Mouse (Mus musculus): Measurements from ENCODE around the gene Itga7. TPM values are rescaled to one million over a fixed set of nuclear protein-coding genes. Genes with fewer than 3 reads are reported as not detected.

Itga7 gene
- total RNA-seq, 2 experiments from 2014 or later, result 13.0 to 16.5 TPM

DNA sequence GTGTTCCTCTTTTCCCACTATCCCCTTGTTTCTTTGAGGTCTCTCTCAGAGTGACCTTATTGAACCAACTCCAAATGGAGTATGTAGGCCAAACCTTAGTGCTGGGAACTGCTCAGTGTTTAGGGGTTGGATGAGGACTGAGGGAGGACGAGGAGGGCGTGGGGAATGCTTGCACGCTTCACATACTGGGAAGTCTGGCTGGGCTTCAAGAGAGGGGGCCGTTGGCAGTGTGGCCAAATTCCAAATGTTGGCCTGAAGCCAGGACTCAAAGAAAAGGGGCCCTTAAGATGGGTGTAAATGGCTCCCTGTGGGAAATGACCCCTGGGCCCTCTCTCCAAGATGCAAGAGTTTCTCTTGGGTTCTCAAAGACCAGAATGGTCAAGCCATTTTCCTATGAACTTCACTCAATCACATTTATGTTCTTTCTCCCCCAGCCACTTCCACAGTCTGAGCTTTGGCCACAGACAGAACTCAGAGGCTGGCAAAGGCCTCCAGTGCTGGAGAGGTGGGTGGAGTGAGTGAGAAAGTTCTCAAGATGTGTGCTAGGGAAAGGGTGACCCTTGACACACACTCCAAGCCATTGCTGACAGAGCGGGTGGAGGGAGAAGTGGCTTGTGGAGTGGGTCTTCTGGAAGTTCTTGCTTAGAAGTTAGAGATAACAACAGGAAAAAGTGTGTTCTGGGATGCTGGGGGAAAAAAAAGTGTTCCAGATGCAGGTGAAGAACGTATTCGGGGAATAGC, 3.8 kb upstream of the Itga7 start:
- no peak for DNase-seq (ENCODE audit: low spot score in 2 of 2)
- intact Hi-C loops (cut with DNase I), result no loop called here

DNA sequence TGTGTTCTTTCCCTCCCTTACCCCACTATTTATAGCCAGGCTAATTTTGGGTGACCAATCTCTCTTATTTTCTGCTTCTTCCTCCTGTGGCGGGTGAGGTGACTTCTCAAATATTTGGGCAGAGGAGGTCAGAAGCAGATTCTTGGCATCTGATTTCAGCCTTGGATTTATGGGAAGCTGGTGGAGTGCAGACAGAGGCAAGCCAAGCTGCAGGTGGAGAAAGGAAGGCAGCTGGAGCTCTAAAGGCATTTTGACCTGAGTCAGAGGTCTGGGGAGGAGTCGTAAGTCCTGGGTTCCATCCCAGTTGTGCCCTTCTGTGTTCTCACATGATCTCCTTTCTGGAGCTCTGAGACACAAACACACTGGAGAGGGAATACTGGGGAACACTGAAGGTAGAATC, 2.2 kb upstream of the Itga7 start:
- intact Hi-C loops (cut with DNase I), result no loop called here
- DNase-seq (ENCODE audit: low spot score in 2 of 2), result no peak

DNA sequence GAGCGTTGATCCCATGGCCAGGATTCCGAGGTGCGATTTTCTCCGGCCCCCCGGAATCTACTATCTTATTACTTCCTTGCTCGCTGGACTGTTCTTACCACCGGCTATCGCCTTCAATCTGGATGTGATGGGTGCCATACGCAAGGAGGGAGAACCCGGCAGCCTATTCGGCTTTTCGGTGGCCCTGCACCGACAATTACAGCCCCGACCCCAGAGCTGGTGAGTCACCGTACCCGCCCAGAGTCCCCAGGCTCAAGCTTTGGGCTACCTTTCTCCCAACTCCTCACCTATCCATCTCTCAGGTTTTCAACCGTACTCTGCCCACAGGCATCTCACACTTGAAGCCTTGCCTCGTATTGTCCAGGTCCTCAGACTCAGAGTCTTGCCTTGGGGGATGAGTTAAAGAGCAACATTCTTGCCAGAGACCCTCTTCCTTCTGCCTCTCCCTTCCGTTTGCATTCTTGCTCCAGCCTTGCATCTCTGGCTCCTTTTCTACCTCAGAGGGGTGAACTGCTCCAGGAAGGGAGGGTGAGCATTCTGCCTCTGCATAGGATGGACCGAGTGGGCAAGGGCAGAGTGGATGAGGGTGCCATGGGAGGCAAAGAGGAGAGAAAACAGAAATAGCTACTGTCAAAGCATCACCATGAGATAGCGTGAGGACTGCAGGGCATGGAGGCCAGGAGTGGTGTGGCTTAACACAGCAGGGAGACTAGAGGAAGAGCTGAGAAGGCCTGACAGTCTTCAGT, 531 bp downstream of the Itga7 start:
- intact Hi-C loops (cut with DNase I), result no loop called here
- DNase-seq (ENCODE audit: low spot score in 2 of 2), result no peak

DNA sequence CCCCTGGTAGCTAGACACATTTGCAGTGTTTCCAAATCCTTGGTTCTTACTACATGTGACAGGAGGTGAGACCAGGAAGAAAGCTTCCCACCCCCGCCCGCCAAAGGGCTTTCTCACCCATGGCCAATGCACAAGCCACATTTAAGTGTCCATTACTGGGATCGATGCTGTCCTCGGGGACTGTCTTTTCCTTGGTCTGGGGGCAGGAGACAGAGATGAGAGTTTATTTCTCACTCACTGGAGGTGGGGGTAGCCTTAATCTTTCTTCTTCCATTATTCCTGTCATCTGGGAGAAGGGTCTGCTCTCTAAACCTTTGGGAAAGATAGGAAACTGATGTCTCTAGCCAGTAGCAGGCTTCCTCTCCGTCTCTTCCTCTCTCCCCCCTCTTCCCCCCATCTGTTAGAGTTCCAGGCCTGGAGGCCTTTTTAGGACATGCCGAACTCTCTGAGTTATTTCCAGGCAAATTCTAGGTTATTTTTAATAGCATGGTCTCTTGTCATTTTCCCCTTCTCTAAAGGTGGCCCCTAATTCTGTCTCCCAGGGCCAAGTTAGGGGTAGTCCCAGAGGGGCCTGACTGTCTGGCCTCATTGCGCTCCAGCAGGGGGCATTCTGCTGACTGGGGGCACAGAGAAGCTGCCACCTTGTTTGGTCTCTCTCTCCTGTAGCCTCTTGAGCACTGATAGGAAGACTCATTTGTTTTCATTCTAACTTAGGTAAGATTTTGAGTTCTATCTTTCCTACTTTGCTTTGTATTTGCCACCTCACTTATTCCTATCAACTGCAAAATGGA, 1.6 kb downstream of the Itga7 start:
- no peak for DNase-seq (ENCODE audit: low spot score in 2 of 2)
- intact Hi-C loops (cut with DNase I), result no loop called here

DNA sequence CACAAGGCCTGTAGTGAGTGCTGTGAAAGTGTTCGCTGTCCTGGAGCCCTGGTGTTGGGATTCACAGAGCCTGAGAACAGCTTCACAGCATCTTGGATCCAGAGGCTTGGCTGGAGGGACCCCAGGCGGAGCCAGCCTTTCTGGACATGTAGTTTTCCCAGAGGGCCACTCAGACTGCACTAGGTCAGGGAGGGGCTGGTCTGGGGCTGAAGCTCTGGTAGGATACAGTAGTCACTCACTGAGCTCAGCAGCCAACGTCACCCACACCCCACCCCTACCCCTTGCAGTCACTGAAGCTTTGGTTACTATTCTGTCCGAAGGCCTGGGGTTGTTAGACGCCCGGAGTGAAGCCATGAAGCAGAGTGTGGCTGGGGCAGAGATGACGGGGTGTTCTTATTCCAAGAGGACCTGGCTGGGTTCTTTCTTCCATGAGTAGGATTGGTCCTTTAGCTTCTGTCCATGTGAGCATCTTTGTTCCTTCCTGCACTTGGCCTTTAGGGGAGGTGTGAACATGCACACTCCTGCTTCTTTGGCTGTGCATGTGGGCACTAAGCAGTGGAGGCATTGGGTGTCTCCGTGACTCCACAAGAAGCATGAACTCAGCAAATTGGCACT, 2.3 kb downstream of the Itga7 start:
- no peak for DNase-seq (ENCODE audit: low spot score in 2 of 2)
- intact Hi-C loops (cut with DNase I), result no loop called here

DNA sequence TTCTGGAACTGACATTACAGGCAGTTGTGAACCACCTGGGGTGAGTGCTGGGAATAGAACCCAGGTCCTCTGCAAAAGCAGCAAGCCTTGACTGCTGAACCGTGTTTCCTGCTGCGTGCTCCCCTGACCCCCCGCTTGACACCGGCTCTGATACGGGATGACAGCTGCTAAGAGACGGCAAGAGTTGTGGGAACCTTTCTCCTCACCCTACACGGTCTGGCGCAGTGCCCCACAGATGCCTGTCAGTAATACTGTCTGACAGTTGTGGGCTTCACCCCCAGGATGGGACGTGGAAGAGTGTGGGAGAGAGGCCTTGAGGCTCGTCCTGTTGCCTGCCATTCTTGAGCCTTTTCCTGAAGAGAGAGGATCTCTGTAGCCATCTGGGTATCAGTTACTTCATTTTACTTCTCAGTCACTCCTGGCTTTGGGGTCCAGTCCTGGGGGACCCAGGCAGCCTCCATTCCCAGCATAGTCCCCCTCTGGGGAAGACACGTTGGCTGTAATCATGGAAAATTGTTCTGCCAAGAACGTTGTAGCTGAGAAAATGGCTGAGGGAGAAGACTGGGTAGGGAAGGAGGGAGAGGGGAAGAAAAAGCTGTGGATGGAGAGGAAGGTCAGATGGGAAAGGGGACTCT, 4.3 kb downstream of the Itga7 start:
- intact Hi-C loops (cut with DNase I), result no loop called here
- no peak for DNase-seq (ENCODE audit: low spot score in 2 of 2)

DNA sequence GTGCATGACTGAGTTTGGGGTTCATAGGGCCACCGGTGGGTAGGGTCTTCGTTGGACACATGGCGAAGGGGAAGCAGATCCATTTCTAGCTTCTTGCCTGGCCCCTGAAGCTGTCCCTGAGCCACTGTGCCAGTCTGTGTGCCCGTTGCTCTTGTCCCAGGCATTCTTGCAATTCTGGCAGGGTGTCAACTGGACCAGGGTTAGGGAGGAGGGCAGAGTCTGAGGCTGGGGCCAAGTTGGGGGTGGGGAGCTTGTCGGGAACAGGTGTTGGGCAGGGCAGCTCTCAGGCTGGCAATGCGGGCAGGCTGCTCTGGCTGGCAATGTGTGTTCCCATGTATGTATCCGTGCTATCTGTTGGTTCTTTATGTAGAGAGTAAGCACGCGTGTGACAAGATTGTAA, 4.8 kb downstream of the Itga7 start:
- intact Hi-C loops (cut with DNase I), result no loop called here
- DNase-seq (ENCODE audit: low spot score in 2 of 2), result no peak

DNA sequence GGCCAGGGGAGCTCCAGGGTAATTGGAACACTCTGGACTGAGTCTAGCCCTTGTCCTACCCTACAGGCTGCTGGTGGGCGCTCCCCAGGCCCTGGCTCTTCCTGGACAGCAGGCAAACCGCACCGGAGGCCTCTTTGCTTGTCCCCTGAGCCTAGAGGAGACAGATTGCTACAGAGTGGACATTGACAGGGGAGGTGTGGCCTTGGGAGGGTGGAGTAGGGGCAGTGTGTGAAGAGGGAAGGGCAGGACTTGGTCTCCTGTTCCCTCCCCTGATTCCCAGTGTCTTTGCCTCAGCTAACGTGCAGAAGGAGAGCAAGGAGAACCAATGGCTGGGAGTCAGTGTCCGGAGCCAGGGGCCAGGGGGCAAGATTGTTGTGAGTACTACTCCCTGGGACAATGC, 5.4 kb downstream of the Itga7 start:
- intact Hi-C loops (cut with DNase I), result no loop called here
- DNase-seq (ENCODE audit: low spot score in 2 of 2), result no peak

DNA sequence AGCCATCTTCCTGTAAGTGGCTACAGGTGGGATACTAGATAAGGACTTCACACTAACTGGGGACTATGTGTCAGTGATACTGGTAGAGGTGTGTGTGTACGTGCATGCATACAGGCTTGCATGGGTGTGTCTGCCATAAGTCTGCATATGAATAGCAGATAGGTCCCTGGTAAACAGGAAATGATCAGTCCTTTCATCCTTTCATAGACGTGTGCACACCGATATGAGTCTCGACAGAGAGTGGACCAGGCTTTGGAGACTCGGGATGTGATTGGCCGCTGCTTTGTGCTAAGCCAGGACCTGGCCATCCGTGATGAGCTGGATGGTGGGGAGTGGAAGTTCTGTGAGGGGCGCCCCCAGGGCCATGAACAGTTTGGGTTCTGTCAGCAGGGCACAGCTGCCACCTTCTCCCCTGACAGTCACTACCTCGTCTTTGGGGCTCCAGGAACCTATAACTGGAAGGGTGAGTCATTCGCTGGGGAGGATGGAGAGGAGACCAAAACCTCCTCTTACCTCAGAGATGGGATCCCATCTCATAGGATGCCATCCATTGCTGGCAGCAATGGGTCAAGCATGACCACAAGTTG, 7.0 kb downstream of the Itga7 start:
- intact Hi-C loops (cut with DNase I), result no loop called here
- no peak for DNase-seq (ENCODE audit: low spot score in 2 of 2)

DNA sequence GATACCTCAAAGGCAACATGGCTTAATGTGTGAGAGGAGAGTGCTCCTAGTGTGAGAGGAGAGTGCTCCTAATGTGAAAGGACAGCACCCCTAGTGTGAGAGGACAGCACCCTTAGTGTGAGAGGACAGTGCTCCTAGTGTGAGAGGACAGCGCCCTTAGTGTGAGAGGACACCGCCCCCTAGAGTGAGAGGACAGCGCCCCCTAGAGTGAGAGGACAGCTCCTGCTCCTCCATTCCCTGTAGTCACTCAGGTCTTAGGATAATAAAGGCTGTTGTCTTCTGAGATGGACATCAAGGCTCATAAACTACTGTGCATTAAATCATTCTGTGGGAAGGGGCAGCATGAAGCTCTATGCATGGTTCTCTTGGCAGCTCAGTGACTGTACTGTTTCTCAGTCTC, 12.1 kb downstream of the Itga7 start:
- intact Hi-C loops (cut with DNase I), result no loop called here
- DNase-seq (ENCODE audit: low spot score in 2 of 2), result no peak

DNA sequence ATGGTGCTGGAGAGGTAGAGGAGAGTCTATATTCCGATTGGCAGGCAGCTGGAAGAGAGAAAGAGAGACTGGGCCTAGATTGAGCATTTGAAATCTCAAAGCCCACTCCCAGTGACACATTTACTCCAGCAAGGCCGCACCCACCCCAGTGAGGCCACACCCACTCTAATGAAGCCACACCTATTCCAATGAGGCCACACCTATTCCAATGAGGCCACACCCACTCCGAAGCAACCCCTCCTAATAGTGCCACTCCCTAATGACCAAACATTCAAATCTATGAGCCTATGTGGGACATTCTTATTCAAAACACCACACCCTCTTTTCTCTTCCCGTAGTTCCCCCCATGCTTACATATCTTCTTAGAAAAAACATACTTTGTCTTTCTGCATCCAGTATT, 13.9 kb downstream of the Itga7 start:
- DNase-seq (ENCODE audit: low spot score in 2 of 2), result no peak
- intact Hi-C loops (cut with DNase I), result no loop called here

DNA sequence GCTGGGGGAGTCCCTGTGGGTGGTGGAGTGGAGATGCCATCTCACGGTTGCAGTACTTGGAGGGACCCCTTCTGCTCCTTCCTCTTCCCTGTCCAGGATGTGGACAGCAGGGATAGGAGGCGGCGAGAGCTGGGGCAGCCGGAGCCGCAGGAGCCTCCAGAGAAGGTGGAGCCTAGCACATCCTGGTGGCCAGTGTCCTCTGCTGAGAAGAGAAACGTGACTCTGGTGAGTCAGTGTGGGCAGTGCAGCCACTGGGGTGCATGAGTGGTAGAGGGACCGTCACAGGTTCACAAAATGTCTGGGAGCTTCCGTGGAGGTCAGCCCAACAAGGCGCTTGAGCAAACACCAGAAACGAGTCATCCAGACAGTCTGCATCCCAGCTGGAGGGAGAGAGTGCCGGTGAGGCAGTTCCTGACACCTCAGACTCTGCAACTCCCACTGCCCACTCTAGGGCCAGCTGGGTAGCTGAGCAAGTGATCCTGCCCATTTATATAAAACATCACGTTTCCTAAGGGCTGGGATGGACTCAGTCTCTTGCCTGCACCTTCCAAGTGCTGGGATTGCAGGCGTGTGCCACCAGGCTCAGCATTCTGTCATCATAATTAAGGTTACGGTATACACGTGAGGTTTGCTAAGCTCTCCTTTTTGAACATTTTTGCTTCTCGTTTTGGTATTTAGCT, 16.7 kb downstream of the Itga7 start:
- intact Hi-C loops (cut with DNase I), result no loop called here
- no peak for DNase-seq (ENCODE audit: low spot score in 2 of 2)

DNA sequence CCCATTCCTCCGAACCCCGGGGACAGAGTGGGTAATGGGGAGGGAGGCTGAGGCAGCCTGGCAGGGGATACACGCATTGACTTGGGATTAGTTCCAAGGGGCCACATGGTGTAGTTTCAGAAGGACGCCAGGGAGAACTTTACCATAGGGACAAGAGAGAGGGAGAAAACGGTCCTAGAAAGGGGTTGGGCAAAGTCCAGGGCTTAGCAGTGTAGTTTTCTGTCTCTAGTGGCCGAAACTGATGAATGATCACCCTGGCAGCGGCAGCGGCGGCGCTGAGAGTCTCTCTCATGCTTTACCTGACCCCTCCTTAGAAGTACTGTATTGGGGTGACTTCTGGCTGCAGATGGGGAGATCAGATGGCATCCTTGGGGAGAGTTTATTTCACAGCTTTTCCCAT, 24.7 kb downstream of the Itga7 start:
- intact Hi-C loops (cut with DNase I), result no loop called here
- no peak for DNase-seq (ENCODE audit: low spot score in 2 of 2)

DNA sequence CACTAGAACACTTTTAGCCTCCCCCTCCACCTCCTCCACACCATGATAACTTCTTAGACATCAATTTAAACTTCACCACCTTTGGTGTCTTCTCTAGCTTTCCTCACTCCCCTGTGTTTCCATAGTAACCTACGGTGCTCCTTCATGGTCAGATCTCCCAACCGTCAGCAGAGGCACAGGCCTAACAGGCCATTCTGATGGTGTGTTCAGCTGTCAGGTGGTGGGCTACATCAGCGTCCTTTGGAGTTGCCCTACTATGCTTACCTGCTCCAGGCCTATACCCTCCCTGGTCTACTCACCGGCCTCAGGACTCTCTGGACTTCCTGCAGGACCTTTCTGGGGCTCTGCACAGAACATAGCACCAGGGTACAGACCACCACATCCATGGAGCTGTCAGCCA, 26.5 kb downstream of the Itga7 start:
- intact Hi-C loops (cut with DNase I), result no loop called here
- DNase-seq (ENCODE audit: low spot score in 2 of 2), result no peak

DNA sequence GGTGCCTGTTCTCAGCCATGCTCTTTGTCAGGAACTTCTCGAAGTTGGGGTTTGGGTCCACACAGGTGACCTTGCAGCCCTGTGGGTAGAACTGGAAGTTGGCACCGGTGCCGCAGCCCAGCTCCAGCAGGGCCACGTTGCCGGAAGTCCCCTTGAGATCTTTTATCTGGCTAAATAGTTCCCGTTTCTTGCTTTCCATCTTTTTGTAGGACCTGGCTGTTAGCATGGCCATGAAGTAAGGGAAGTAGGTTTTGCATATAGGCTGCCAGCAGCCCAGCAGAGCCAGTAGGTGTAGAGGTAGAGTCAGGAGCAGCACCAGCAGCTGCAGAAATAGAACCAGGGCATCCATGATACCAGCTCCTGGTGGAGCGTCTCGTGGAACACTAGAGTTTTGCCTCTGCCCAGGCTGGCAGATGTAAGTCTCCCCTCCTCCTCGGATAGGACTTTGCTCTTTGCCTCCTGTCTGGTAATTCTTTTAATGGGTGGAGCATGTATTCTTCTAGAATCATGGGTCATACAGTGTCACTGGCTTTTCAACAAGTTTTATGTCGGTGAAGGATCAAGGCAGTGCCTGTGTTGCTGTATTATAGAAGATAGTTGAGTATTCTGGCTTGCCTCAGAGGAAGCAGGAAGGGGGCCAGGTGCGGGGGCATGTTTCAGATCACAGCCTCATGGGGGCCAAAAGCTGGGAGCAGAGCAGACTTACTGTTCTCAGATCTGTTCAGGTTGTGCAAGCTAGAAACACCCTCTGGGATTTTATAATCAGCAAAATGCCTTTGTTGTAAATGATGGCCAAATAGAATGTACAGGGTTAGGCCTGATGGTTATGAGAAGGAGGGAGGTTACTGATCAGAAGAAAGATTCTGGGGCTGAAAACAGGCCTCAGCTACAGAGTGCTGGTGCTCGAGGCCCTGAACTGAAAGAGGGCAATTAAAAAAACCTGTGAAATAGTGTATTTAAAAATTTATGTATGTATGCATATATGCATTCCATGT, 27.3 kb downstream of the Itga7 start, which contains the start of gene Mettl7b:
Gene Mettl7b, minus strand, starts transcription at position 399 of the 995 bp plus-strand sequence.
- DNase-seq (ENCODE audit: low spot score in 2 of 2), result no peak
- intact Hi-C loops (cut with DNase I), result no loop called here

DNA sequence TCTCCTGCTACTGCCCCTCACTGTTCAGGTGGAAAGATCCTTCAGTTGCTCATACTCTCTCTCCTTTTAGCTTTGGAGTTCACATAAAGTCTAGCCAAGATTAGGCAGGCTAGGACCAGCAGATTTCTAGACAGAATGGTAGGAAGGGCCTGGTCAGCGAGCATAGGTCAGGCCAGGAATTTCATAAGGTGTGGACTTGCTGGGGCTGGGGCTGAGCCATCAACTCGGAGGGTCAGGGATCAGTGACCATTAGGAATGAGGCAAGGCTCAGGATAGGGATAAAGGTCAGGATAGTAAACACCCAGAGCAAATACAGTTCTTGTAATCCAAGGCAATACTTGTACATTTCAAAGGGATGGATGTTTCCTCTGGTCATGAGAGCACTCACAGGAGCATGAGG, 31.3 kb downstream of the Itga7 start:
- intact Hi-C loops (cut with DNase I), result no loop called here
- DNase-seq (ENCODE audit: low spot score in 2 of 2), result no peak

DNA sequence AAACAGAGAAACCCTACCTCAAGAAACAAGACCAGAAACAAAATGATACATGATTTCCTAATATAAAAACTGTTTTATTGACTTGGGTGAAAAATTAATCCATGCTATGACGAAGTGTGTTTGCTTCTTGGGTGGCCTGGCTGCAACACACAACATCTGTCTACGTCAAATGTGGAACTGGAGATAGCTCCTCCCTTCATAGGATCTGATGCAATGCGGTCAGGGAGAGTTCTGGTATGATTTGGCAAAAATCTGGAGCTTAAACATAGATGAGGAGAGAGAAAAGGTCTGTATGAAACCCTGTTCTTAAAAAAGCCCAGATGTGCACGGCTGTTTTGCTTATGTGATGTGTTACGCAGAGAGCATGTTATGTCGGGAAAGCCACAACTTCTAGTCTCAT, 32.3 kb downstream of the Itga7 start:
- intact Hi-C loops (cut with DNase I), result no loop called here
- DNase-seq (ENCODE audit: low spot score in 2 of 2), result no peak

DNA sequence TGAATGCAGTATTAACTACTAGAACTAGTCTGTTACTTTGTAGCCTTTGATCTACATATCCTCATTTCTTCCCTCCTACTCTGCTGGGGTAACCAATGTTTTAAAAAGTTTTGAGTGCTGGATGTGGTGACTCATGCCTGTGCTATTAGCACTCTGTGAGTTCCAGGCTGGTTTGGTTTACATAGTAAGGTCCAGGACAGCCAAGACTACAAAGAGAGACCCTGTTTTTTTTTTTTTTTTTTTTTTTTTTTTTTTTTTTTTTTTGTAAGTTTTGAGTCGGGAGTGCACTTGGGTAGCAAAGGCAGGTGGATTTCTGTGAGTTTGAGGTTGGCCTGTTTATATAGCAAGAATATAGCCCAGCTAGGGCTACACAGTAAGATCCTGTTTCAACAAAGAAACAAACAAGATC, 34.7 kb downstream of the Itga7 start:
- intact Hi-C loops (cut with DNase I), result no loop called here
- no peak for DNase-seq (ENCODE audit: low spot score in 2 of 2)

Data from left cerebral cortex, postnatal 36 days (tissue).